Mouse (Mus musculus) regulatory T cell (primary cell): Measurements from ENCODE around the gene Slfn2.
"Not testable (repeated sequence)": the region's sequence is repeated elsewhere in the genome, so short reads cannot be mapped to it uniquely, and the experiment has no call there.

Experiments used
- in situ Hi-C: fragments of 300-600 bp; cut with MboI, MseI; formaldehyde crosslinking; loops from one replicate; pipeline ENCODE4 v1.15.1; 2025; ENCODE audit warnings: high pct_unique_total_duplicates

Gene Slfn2

GRCm38 (mm10) chr11:83064946-83065345 is at the start of gene Slfn2:
Gene Slfn2 (plus strand): TSS chr11:83065112.
- in situ Hi-C loops, result loop anchor here (10.0 kb wide), 1 partner anchor 50 kb away; the partner anchor contains the start of gene Slfn1

DNA sequence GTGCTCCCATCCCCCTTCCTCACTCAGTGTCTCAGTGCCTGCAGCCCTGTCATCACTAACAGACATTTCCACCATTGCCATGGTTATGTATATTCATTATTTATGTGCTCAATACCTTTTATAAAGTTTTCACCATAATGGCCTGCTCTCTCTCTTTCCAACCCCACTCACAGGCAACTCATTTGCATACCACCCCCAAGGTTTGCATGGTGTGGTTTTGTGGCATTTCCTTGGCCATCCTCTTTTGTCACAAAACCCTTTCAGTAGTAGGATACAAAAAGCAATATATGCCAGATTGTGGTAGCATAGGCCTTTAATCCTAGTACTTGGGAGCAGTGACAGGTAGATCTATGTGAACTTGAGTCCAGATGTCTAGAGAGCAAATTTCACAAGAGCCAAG is 48.8 kb upstream of the Slfn2 start:
- in situ Hi-C loops, result no loop called here

DNA sequence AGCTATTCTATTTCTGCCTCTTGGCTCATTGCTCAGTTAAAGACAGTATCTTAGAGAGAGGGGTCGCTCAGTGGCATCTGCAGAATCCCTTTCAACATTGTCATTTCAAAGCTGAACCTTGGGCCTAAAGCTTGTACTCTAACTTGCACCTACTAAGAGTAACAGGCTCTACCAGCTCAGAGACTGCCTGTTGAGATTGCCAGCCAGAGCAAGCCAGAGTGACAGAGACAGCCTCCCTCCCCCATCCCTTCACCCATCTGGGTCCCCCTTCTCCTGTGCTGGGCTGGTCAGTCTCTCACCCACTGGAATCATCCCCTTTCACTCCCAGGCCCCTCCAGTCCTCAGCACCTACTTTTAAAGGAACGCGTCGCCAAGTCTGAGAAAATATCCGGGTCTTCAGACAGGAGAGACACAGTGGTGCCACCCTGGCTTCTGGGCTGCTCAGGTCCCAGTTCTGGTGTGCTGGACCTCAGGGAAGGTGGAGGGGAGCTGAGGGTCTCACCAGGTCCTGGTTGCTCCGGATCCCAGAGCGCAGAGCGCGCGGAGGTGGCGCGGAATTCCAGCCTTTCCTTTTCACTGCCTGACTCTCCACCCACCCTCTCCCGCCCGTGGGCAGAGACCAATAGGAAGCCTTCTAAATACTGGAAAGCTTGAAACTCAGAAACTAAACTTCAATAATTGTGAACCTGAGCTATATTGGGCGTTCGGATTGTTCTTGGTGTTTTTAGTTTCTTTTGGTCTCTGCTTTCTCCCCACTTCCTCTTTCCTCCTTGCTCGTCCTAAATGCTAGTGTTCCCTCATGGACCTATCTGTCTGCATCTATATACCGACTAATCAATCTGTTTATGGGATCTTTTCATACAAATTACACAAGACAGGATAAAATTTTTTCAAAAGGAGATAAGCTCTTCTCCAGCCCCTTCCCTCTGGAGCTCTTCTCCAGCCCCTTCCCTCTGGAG is 45.1 kb upstream of the Slfn2 start:
- in situ Hi-C loops, result not testable (repeated sequence)

DNA sequence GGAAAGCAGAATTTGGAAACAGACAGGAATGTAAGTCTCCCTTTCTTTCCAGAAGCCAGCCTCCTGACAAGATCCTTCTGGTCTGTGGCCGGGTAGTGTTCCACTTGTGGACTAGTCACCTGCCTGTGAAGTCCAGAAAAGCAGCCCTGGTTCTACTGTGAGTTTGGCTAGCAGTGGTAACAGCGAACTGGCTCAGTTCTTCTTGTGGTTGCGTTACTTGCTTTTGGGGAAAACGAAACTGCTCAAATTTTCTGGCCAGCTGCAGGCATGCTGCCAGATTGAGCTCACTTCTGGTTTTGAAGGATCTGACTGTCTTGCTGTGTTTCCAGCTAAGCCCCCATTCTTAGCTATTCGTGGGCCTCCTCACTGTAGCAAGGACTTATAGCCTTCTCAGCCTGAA is 44.3 kb upstream of the Slfn2 start, which contains the start of gene Slfn8:
Gene Slfn8, minus strand, starts transcription at position 190 of the 400 bp plus-strand sequence.
- in situ Hi-C loops, result no loop called here

DNA sequence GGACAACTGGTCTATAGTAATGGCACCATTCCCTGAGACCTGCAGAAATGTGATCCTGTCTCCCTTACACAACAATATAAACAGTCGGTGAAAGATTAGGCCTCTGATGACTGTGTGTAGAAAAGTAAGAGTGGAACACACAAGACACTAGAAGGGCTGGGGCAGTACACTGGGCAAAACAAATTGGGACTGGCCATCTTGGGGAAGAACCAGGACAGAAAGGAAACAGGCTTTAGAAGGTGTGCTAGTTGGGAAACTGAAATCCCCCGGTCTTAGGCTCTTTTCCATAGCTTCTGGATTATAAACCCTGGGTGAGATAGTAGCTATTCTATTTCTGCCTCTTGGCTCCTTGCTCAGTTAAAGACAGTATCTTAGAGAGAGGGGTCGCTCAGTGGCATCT is 26.2 kb upstream of the Slfn2 start:
- in situ Hi-C loops, result loop anchor here (10.0 kb wide), 1 partner anchor 226 kb away; no protein-coding TSS in a partner anchor

DNA sequence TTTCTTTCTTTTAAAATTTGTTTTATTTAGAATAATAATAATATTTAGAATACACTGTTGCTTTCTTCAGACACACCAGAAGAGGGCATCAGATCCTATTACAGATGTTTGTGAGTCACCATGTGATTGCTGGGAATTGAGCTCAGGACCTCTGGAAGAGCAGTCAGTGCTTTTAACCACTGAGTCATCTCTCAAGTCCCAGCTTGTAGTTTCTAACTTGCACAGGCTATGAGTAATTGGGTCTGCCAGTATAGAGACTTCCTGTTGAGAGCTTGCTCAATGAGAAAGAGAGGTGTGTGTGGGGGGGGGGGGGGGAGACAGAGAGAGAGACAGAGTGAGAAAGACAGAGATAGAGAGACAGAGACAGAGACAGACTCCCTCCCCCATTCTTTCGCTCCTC is 25.8 kb upstream of the Slfn2 start:
- in situ Hi-C loops, result loop anchor here (10.0 kb wide), 1 partner anchor 226 kb away; no protein-coding TSS in a partner anchor

GRCm38 (mm10) chr11:83039796-83040195 is 25.1 kb upstream of the Slfn2 start:
- in situ Hi-C loops, result loop anchor here (10.0 kb wide), 1 partner anchor 225 kb away; no protein-coding TSS in a partner anchor

- in situ Hi-C loops, result no loop called here
These were observed 24.6 kb upstream of the Slfn2 start for GRCm38 (mm10) chr11:83040325-83040724.

DNA sequence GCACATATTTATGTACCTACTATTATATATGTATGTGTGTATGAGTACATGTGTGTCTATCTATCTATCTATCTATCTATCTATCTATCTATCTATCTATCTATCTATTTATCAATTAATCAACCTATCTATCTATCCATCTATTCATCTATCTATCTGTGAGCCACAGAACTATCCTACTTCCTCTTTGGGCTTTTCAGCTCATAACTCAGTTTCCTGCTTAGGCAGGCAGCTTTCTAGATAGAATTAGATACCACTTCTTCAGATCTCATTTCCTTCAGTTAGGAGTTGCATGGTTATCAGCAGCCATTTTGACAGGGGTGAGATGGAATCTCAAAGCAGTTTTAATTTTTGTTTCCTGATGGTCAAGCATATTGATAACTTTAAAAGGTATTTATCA is 23.9 kb upstream of the Slfn2 start:
- in situ Hi-C loops, result no loop called here

DNA sequence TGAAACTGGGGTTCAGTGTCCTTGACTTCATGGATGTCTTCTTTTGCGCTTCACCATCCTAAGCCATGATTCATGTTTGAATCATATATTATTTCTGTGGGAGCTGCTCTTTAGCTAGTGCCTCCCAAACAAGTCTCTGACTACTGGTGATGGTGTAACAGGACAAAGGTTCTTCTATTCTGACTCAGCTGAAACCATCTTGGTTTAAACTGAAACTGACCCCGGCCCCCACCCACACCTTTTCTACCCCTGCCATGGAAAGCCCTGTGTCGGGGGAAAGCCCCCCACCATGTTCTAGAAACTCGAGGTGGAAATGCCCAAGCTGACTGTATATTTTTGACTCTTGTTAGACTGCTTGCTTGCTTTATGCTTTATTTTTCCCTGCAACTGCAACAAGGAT is 21.0 kb upstream of the Slfn2 start:
- in situ Hi-C loops, result no loop called here

GRCm38 (mm10) chr11:83045642-83046041 is 19.3 kb upstream of the Slfn2 start:
- in situ Hi-C loops, result no loop called here

DNA sequence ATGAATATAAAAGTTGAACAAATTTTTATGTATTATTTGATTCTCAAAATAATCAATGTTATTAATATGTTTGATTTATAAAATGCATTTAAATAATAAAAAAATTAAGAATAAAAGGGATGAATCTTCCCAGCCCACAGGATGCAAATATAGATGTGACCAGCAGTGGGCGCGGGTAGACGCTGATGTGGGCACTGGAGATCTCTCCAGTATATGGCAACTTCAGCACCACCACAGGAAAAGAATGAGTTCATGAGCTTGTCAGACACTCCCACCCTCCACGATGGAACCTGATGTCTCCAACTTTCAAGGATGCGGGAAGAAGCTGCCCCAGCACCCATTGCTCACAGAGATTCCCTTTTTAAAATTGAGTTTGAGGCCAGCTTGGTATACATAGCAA is 7.0 kb upstream of the Slfn2 start:
- in situ Hi-C loops, result no loop called here

DNA sequence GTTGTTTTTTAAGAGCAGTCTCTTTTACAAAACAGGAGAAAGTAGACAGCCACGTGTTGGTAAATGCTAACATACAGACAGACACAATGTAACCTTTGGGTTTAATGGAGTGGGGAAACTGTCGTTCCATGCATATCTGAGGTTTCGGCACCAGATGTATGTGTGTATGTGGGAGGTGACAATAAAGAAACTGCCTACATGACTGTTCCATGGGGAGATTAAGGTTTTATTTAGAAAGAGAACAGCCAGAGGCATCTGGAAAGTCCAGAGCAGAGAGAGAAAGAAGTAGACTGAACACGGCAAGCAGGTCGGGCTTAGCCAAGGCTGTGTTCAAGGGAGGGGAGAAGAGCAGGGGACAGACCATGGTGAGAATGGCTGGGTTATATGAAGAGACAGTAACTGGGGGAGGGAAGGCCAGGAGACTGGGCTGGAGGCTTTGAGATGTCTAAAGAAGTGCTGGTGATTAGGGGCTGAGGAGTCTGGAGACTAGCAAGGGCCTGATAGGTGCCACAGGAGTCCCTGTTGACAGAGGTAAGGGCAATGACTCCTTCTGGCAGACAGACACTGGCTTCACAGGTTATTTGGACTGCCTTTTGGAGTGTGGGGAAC is 4.4 kb upstream of the Slfn2 start:
- in situ Hi-C loops, result loop anchor here (10.0 kb wide), 1 partner anchor 54 kb away; the partner anchor contains the start of gene Slfn1

DNA sequence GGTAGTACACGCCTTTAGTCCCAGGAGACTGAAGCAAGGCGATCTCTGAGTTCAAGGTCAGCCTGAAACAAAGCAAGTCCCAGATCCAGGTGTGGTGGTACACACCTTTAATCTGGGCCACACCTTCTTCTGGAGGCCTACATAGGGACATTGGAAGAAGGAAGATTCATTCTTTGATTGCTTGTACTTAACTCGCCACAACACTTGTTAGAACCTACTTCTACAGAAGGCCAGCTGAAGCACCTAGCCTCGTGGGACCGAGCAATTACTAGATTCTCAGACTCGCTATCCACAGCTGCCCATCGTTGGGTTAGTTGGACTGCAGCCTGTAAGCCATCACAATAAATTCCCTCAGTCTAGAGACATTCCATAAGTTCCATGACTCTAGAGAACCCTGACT is 3.1 kb upstream of the Slfn2 start:
- in situ Hi-C loops, result loop anchor here (10.0 kb wide), 1 partner anchor 53 kb away; the partner anchor contains the start of gene Slfn1

DNA sequence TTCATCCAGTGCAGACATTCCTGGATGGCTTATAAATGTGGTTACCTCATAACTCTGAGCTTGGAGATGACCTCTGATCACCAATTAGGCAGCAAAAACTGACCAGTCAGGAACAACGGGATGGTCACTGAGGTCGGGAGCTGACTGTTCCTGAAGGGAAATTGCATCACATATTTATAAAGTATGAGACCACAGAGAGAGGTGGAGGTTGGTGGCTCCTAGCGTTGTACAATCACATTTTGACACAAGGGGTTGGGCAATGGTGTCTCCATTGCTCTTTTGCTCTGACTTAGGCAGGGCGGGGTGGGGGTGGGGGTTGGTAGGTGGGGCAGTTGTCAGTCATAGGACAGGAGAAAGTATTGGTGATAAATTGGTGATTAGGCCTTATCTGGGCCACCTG is 1.8 kb upstream of the Slfn2 start:
- in situ Hi-C loops, result loop anchor here (10.0 kb wide), 1 partner anchor 52 kb away; the partner anchor contains the start of gene Slfn1

- in situ Hi-C loops, result loop anchor here (10.0 kb wide), 1 partner anchor 51 kb away; the partner anchor contains the start of gene Slfn1
These were observed 967 bp upstream of the Slfn2 start for GRCm38 (mm10) chr11:83063941-83064349.

DNA sequence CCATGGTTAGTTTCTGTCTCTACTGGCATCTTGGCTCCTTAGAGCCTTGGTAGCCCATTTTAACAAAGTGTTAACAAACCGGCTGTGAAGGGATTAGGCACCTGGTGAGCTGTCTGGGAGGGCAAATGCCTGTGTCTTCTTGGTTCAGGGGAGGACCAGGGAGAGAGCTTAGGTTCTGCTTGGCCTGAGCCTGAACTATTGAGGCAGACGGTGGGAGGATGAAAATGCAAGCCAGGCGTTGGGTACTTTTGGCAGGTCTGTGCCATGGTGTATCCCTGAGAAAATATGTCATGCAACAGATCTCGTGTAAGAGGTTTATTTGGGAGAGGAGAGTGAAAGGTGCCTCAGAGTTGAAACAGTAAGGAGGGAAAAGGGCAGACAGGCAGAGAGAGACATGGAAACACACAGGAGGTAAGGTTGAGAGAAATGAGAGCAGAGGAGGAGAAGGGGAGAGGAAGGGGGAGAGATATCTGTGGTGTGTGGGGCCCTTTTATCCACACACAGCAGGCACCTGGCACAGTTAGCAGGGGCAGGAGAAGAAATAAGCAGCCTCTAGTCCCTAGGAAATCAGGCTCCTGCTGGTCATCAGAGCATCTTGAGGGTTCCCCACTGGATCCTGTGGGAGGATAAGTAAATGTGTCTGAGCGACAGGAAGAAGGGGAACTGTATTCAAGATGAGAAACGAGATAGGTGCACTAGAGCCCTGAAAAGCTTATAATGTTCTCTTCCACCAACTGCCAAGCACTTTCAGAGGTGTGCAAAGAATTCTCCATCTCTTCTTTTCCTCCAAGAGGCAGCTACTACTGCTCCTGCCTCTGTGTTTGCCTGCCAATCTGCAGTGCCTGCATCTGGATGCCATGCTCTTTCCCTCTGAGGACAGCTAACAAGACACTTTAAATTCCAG is 781 bp downstream of the Slfn2 start:
- in situ Hi-C loops, result loop anchor here (10.0 kb wide), 1 partner anchor 49 kb away; the partner anchor contains the start of gene Slfn1

DNA sequence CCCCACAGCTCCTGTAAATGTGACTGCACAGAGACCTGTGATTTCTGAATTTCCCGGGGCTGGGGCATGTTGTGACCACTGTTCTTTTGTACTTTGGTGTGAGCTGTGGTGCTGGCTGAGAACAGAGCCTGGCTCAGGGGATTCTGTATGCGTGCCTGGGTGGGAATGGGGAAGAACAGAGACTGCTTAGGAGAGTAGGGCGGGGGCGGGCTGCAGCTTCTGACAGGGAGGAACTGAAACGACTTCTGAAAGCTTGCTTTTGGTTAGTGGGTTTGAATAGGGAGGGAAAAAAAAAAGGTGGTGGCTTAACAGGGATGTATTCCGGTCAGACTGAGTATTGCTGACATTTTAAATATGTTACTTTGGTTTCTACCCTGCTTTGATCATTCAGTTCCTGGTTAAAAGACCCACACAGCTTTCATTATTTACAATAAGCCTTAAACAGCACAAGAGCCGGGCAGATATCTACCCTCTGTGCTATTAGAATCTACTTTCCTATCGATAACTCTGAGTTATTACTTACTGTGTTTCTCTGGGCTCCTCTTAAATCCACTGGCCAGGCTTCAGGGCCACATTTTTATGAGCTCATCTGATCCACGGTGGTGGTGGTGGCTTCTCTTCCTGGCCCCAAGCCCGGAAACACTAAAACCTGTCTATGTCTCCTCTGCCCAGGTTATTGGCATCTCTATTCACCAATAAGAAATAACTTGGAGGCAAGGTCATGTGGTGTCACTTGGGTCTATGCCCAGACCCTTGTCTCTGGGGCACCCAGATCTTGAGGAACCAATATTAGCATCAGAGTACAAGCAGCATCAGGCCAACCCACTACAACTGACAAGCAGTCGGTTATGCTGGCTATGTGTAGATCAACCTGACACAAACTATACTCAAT is 2.0 kb downstream of the Slfn2 start:
- in situ Hi-C loops, result loop anchor here (10.0 kb wide), 1 partner anchor 48 kb away; the partner anchor contains the start of gene Slfn1

GRCm38 (mm10) chr11:83067982-83068694 is 3.2 kb downstream of the Slfn2 start:
- in situ Hi-C loops, result loop anchor here (10.0 kb wide), 1 partner anchor 47 kb away; the partner anchor contains the start of gene Slfn1
